Mouse (Mus musculus) midbrain, embryonic 12.5 days (tissue): Measurements from ENCODE around the gene Mpzl1. TPM values are rescaled to one million over a fixed set of nuclear protein-coding genes. Genes with fewer than 3 reads are reported as not detected.

Source experiments
- polyA plus RNA-seq: library from polyadenylated mRNA; unstranded; fragments of >200 nt; fragmentation: Nextera tagmentation; extraction: Ambion mirVana; gene quantifications from 2 replicates; pipeline ENCODE4 v1.2.1, GENCODE M21; 2016

Gene Mpzl1
- polyA plus RNA-seq, 1 experiment from 2014 or later, result 133 TPM

Other genes with a start within 250 kb of the Mpzl1 start
- gene Dcaf6, start 174.1 kb downstream of the Mpzl1 start, polyA plus RNA-seq, result 8.9 and 10.6 TPM in 2 replicates
- gene Mpc2, start 173.9 kb downstream of the Mpzl1 start, polyA plus RNA-seq, result 139 and 140 TPM in 2 replicates
- gene Adcy10, start 149.4 kb downstream of the Mpzl1 start, polyA plus RNA-seq, result 0.33 and 0.47 TPM in 2 replicates
- gene Rcsd1, start 75.2 kb upstream of the Mpzl1 start, polyA plus RNA-seq, result 9.3 and 13.2 TPM in 2 replicates
- 27.1 and 31.6 TPM in 2 replicates for gene Creg1, start 129.2 kb upstream of the Mpzl1 start, polyA plus RNA-seq
- gene Cd247, start 154.1 kb upstream of the Mpzl1 start, polyA plus RNA-seq, result 1.2 and 1.7 TPM in 2 replicates